Mouse (Mus musculus): ENCODE measurements around the gene Cask.

DNA sequence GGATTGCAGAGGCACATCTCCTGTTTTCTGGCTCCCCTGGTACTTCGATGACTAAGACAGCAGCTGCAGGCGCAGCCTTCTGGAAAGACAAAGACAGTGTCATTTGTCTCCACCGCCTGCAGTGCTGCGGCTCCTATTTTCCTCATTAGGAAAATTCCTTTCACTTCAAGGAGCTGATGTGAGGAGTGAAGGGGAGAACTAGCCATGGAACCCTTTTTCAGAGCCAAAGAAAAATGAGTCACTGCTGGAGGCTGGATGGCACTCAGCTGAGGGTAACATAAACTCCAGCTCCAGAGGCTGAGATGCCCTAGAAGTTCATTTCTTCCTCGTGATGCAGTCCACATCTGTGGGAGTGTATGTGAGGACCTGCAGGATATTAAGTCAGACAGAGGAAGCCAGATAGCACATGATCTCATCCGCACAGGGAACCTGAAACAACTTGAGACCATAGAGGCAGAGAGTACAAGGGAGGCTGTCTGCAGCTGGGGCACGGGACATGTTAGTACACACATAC is 348.2 kb downstream of the Cask start:
- TF ChIP-seq POLR2AphosphoS5 (IDR thresholded peaks at IDR 0.05; ENCODE audit: borderline replicate concordance, low read depth, low read length) = no peak
- no peak for TF ChIP-seq POLR2A (IDR thresholded peaks at IDR 0.05; ENCODE audit: control insufficient read depth in 1 of 2, insufficient read depth in 1 of 2, low read depth in 1 of 2, low read length in 2 of 2, poor library complexity in 1 of 2)
- no peak for TF ChIP-seq CTCF (IDR thresholded peaks at IDR 0.05 in 2 of 3, conservative IDR thresholded peaks at IDR 0.05 in 1 of 3; ENCODE audit: control insufficient read depth in 1 of 3, insufficient read depth in 1 of 3, low read depth in 2 of 3, low read length in 3 of 3, poor library complexity in 1 of 3, severe bottlenecking in 1 of 3)
- TF ChIP-seq MAFK (IDR thresholded peaks at IDR 0.05; ENCODE audit: borderline replicate concordance, low read depth, low read length) = no peak
- TF ChIP-seq GATA1 (IDR thresholded peaks at IDR 0.05; ENCODE audit: low read depth, low read length) = no peak
- no peak for TF ChIP-seq CHD2 (IDR thresholded peaks at IDR 0.05; ENCODE audit: low read length)
